Mouse (Mus musculus) midbrain, postnatal 0 days (tissue): Measurements from ENCODE around the gene Elavl1. TPM values are rescaled to one million over a fixed set of nuclear protein-coding genes. Genes with fewer than 3 reads are reported as not detected.
A peak's percentile ranks its signal among the peaks of the same experiment; 100 is the strongest.

Experiments used
- ATAC-seq: fragments of 200-750 bp; cut with Nextera tagmentation; 2 replicates; pipeline ENCODE4 v1.8.0; 2017; ENCODE audit warnings: moderate number of reproducible peaks, mild to moderate bottlenecking, moderate TSS enrichment, moderate library complexity; ENCODE audit not compliant: low FRiP score
- DNase-seq: peaks from one replicate; pipeline ENCODE4 v3.0.0-alpha.2; 2015; ENCODE audit warnings: low spot score
- H3K27ac ChIP-seq: fragments of 300-500 bp; sonication (generic); 2 replicates; pipeline ENCODE4 v1.5.1; 2014; ENCODE audit warnings: low read depth, mild to moderate bottlenecking, low read length, mixed read lengths
- H3K27me3 ChIP-seq: fragments of 300-500 bp; sonication (generic); 2 replicates; pipeline ENCODE4 v1.6.1; 2014; ENCODE audit warnings: low read length, control low read depth, mixed read lengths; ENCODE audit not compliant: insufficient read depth
- H3K36me3 ChIP-seq: fragments of 300-500 bp; sonication (generic); 2 replicates; pipeline ENCODE4 v1.6.1; 2014; ENCODE audit warnings: low read length, control low read depth, mixed read lengths; ENCODE audit not compliant: insufficient read depth
- H3K4me1 ChIP-seq: fragments of 300-500 bp; sonication (generic); 2 replicates; pipeline ENCODE4 v1.6.1; 2014; ENCODE audit warnings: mild to moderate bottlenecking, control low read depth, antibody characterized with exemption, low read length, mixed read lengths; ENCODE audit not compliant: insufficient read depth
- H3K4me2 ChIP-seq: fragments of 300-500 bp; sonication (generic); 2 replicates; pipeline ENCODE4 v1.6.1; 2014; ENCODE audit warnings: low read depth, mild to moderate bottlenecking, low read length, mixed read lengths; ENCODE audit not compliant: poor library complexity, severe bottlenecking
- H3K4me3 ChIP-seq: fragments of 300-500 bp; sonication (generic); 2 replicates; pipeline ENCODE4 v1.5.1; 2014; ENCODE audit warnings: low read depth, mild to moderate bottlenecking, low read length, moderate library complexity
- H3K9ac ChIP-seq: fragments of 300-500 bp; sonication (generic); replicated peaks from 2 replicates; pipeline ENCODE4 v1.6.1; 2014; ENCODE audit warnings: mild to moderate bottlenecking, low read length, moderate library complexity, mixed read lengths; ENCODE audit not compliant: poor library complexity, severe bottlenecking
- H3K9me3 ChIP-seq: fragments of 300-500 bp; sonication (generic); 2 replicates; pipeline ENCODE4 v1.6.1; 2016; ENCODE audit warnings: low read length, control low read depth
- CTCF ChIP-seq: IDR thresholded peaks from 2 replicates; pipeline ENCODE4 v1.5.1; 2016; ENCODE audit warnings: antibody characterized with exemption, mild to moderate bottlenecking
- WGBS: fragments of 180-500 bp; shearing (Covaris S2); extraction: QIAGEN DNeasy Blood & Tissue Kit; methylation state at CpG from one replicate; pipeline ENCODE4 v1.1.7; 2014; 5-methylcytosine and 5-hydroxymethylcytosine counted together
- polyA plus RNA-seq: library from polyadenylated mRNA; unstranded; fragments of >200 nt; fragmentation: Nextera tagmentation; extraction: Ambion mirVana; gene quantifications from 2 replicates; pipeline ENCODE4 v1.2.1, GENCODE M21; 2015
- total RNA-seq: library from RNA; depleted of rRNA; stranded (reverse); fragments of >200 nt; gene quantifications from 2 replicates; pipeline ENCODE4 v1.2.3, GENCODE M21; 2014

The Elavl1 gene
- total and polyA plus RNA-seq, 2 experiments from 2014 or later = 54.3 to 70.6 TPM

- DNase-seq = no peak
- Histone ChIP-seq H3K27ac (no peak overlapping the region), H3K4me1 (no peaks in the 10 kb centered on the region; the same call in 1 of the 2 replicates), H3K4me3 (no peak overlapping the region), H3K9me3 (no peaks in the 10 kb centered on the region), H3K27me3 (no peaks in the 10 kb centered on the region), H3K9ac (no peak overlapping the region), H3K4me2 (no peak overlapping the region), H3K36me3 (peaks cover 31% of the 10 kb centered on the region; the same call in 1 of the 2 replicates)
- no peak for TF ChIP-seq CTCF
- WGBS = 92% methylated on average over 5 of the region's 5 CpGs
- ATAC-seq = no peak
Observed at GRCm38 (mm10) chr8:4329000-4329399, 3.8 kb upstream of the Elavl1 start.

GRCm38 (mm10) chr8:4325751-4326036, 481 bp upstream of the Elavl1 start:
- 38% methylated on average over 7 of the region's 7 CpGs for WGBS
- H3K27me3 ChIP-seq = no peaks in the 10 kb centered on the region

GRCm38 (mm10) chr8:4324525-4324924, 688 bp downstream of the Elavl1 start:
- DNase-seq (peak; percentile 51), ATAC-seq (peak; percentile 71)
- Histone ChIP-seq H3K27me3 (no peaks in the 10 kb centered on the region), H3K27ac (peak overlapping the region; percentile 91), H3K9me3 (no peaks in the 10 kb centered on the region), H3K9ac (peak overlapping the region; percentile 98), H3K4me3 (peak overlapping the region; percentile 100), H3K4me2 (peak overlapping the region; percentile 74), H3K36me3 (peaks cover 22% of the 10 kb centered on the region), H3K4me1 (peaks cover 7% of the 10 kb centered on the region)
- no peak for TF ChIP-seq CTCF
- 0% methylated on average over 41 of the region's 42 CpGs for WGBS

More at GRCm38 (mm10) chr8:4325751-4326036, 481 bp upstream of the Elavl1 start:
- peak overlapping the region; percentile 61 for H3K9ac ChIP-seq
- H3K4me2 ChIP-seq = peak overlapping the region; percentile 56
- TF ChIP-seq CTCF = no peak
- H3K4me1 ChIP-seq = peaks cover 7% of the 10 kb centered on the region
- H3K4me3 ChIP-seq = peak overlapping the region; percentile 100
- peaks cover 18% of the 10 kb centered on the region for H3K36me3 ChIP-seq
- DNase-seq = no peak
- ATAC-seq = no peak
- H3K9me3 ChIP-seq = no peaks in the 10 kb centered on the region
- peak overlapping the region; percentile 91 for H3K27ac ChIP-seq

GRCm38 (mm10) chr8:4323917-4324316, 1.3 kb downstream of the Elavl1 start:
- Histone ChIP-seq H3K9ac (peak overlapping the region; percentile 98), H3K4me3 (peak overlapping the region; percentile 100), H3K27me3 (no peaks in the 10 kb centered on the region), H3K4me2 (peak overlapping the region; percentile 74), H3K4me1 (peaks cover 7% of the 10 kb centered on the region), H3K9me3 (no peaks in the 10 kb centered on the region), H3K27ac (peak overlapping the region; percentile 38; the same call in 1 of the 2 replicates), H3K36me3 (peaks cover 16% of the 10 kb centered on the region)
- ATAC-seq (no peak), DNase-seq (no peak)
- no peak for TF ChIP-seq CTCF
- WGBS = 2% methylated on average over 6 of the region's 6 CpGs

GRCm38 (mm10) chr8:4322470-4322869, 2.7 kb downstream of the Elavl1 start:
- H3K27me3 ChIP-seq = no peaks in the 10 kb centered on the region
- WGBS = 21% methylated on average over 2 of the region's 2 CpGs
- peaks cover 7% of the 10 kb centered on the region for H3K4me1 ChIP-seq
- H3K9me3 ChIP-seq = no peaks in the 10 kb centered on the region
- TF ChIP-seq CTCF = peak; percentile 97
- H3K4me2 ChIP-seq = peak overlapping the region; percentile 1; the same call in 1 of the 2 replicates
- H3K27ac ChIP-seq = no peak overlapping the region
- no peak overlapping the region for H3K9ac ChIP-seq
- peak; percentile 85 for DNase-seq
- no peak overlapping the region for H3K4me3 ChIP-seq
- peaks cover 8% of the 10 kb centered on the region for H3K36me3 ChIP-seq
- ATAC-seq = no peak

GRCm38 (mm10) chr8:4321031-4321430, 4.2 kb downstream of the Elavl1 start:
- no peaks in the 10 kb centered on the region for H3K27me3 ChIP-seq
- no peak for ATAC-seq
- DNase-seq = no peak
- WGBS = 73% methylated on average over 2 of the region's 2 CpGs
- H3K9ac ChIP-seq = no peak overlapping the region
- H3K36me3 ChIP-seq = peaks cover 8% of the 10 kb centered on the region
- peaks cover 7% of the 10 kb centered on the region for H3K4me1 ChIP-seq
- H3K4me3 ChIP-seq = no peak overlapping the region
- no peaks in the 10 kb centered on the region for H3K9me3 ChIP-seq
- no peak for TF ChIP-seq CTCF
- no peak overlapping the region for H3K4me2 ChIP-seq
- no peak overlapping the region for H3K27ac ChIP-seq
